Mouse (Mus musculus) lung, postnatal 10 days (tissue): ENCODE measurements around the gene Micu1.

Source experiments
- DNase-seq: peaks from one replicate; pipeline ENCODE4 v3.0.0; 2021

Micu1 gene

DNA sequence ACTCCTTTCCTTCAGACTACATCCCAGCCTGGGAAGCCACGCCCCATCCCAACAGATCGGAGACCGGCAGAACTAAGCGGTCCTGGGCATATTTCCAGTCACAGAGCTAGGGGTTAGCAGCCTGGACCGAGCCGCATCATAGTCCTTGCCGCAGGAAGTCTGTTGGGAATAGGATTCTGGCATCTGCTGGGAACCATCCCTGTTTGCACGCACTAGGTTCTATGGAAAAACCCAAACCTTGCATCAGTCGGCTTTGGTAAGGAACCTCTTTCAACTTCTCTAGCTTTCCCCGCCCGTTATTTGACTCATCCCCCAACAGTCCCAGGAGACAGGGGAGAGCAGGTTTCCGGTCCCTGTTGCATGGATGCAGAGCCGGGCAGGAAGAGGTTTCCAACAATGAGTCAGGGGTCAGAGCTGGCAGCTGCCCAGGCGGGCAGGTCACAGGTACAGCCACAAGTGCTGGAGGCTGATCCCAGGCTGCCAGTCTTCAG lies 207.1 kb downstream of the Micu1 start:
- peak; percentile 86 for DNase-seq

DNA sequence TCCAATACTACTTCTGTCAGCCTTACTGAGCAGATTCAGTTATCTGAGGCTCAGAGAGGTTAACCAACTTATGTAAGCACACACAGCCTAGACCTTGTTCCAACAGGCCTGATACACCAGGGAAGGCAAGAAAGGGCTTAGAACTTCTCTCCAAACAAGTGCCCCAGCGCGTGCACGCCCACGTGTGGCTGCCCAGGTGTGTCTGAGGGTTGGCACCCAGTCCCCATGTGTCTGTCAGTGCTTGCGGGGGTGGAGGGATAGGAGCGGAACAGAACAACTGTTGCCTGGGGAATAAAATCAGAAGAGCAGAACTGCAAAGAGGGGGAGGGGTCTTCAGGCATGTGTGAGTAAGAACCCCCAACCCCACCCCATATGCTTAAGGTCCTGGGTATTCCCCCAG lies 208.8 kb downstream of the Micu1 start:
- no peak for DNase-seq

DNA sequence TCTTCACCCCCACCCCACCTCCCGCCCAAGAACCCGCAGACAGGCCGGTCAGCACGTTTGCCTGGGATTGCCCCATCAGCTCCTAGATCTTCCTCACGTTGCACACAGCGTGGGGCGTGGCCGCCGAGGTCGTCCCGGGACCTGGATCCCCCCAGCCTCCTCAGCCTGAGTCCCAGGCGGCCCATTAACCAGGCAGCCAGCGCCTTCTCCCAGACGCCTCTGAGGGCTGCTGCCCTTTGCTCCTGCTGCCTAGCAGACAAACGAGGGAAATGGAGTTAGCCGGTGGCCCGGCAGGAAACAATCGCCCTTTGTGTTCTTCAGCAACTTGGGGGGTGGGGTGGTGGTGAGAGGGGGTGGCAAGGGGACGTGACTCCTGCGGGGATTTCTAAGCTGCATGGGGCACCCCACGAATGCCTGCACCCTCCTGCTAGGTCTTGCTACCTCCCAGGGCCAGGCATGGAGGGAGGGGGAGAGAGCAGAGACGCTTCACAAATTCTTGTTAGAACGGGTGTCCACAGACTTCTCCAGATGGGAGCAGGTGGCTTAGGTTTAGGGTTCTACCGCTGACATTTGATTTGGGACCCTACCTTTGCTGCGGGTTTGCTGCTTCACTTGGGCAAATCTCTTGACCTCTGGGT lies 209.4 kb downstream of the Micu1 start:
- DNase-seq = peak; percentile 77
